Mouse (Mus musculus) small intestine, adult 2 months (tissue): Measurements from ENCODE around the gene Gcc1. TPM values are rescaled to one million over a fixed set of nuclear protein-coding genes. Genes with fewer than 3 reads are reported as not detected.

ENCODE experiments used
- H3K27ac ChIP-seq: fragments of 200-500 bp; 2 replicates; pipeline ENCODE4 v1.5.1; 2012; ENCODE audit warnings: low read depth, low read length, control low read depth, inconsistent platforms; ENCODE audit not compliant: insufficient read depth
- H3K27me3 ChIP-seq: fragments of 200-500 bp; 2 replicates; pipeline ENCODE4 v1.6.1; 2012; ENCODE audit warnings: mild to moderate bottlenecking, moderate library complexity, low read length, inconsistent platforms; ENCODE audit not compliant: control insufficient read depth, insufficient read depth
- H3K36me3 ChIP-seq: fragments of 200-500 bp; 2 replicates; pipeline ENCODE4 v1.6.1; 2012; ENCODE audit warnings: mild to moderate bottlenecking, low read length, control low read depth, inconsistent platforms; ENCODE audit not compliant: control insufficient read depth, insufficient read depth
- H3K4me1 ChIP-seq: fragments of 200-500 bp; 2 replicates; pipeline ENCODE4 v1.6.1; 2012; ENCODE audit warnings: low read length, inconsistent platforms, mixed read lengths; ENCODE audit not compliant: control insufficient read depth, insufficient read depth, insufficient read length
- H3K4me3 ChIP-seq: fragments of 200-500 bp; 2 replicates; pipeline ENCODE4 v1.5.1; 2012; ENCODE audit warnings: low read depth, mild to moderate bottlenecking, control low read depth, inconsistent platforms, low read length, moderate library complexity
- CTCF ChIP-seq: fragments of 200-500 bp; IDR thresholded peaks from 2 replicates; pipeline ENCODE4 v1.5.1; 2012; ENCODE audit warnings: low read depth, mild to moderate bottlenecking, control low read depth, inconsistent platforms, low read length, moderate library complexity, mixed read lengths; ENCODE audit not compliant: insufficient replicate concordance, insufficient read length; ENCODE audit errors: extremely low read depth
- POLR2A ChIP-seq: fragments of 200-500 bp; IDR thresholded peaks from 2 replicates; pipeline ENCODE4 v1.6.1; 2012; ENCODE audit warnings: low read depth, mild to moderate bottlenecking, control low read depth, inconsistent platforms, low read length, moderate library complexity
- WGBS: fragments of 180-500 bp; shearing (Covaris S2); methylation state at CpG from one replicate; pipeline ENCODE4 v1.1.7; 2018; 5-methylcytosine and 5-hydroxymethylcytosine counted together
- polyA plus RNA-seq: library from polyadenylated mRNA; depleted of rRNA; stranded (reverse); fragments of >200 nt; gene quantifications from 2 replicates; pipeline ENCODE4 v1.2.3, GENCODE M21; 2012

Gcc1 gene
- polyA plus RNA-seq, 1 experiment: 6.3 TPM

DNA sequence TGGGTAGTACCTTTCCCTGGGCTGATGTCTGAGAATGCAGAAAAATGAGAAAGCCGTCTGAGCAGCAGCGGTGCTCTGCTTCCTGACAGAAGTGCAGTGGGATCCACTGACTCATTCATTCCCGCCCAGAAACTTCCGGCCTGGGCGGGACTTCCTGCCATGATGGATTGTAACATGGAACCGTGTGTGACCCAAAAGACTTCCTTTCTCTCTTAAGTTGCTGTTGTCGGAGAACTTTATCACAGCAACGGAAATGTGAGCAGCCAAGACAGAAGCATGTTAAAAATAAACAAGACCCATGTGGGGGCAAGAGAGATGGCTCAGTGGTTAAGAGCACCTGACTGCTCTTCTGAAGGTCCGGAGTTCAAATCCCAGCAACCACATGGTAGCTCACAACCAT is 18.1 kb downstream of the Gcc1 start:
- Histone ChIP-seq H3K4me3 (no peak overlapping the region), H3K4me1 (no peaks in the 10 kb centered on the region), H3K27me3 (no peaks in the 10 kb centered on the region), H3K27ac (no peak overlapping the region), H3K36me3 (peaks cover 2% of the 10 kb centered on the region)
- TF ChIP-seq POLR2A (no peak), CTCF (no peak)
- WGBS: 74% methylated on average over 9 of the region's 9 CpGs

GRCm38 (mm10) chr6:28399791-28400190 is 28.4 kb downstream of the Gcc1 start:
- peak; percentile 14; the same call in 1 of the 2 replicates for TF ChIP-seq CTCF
- TF ChIP-seq POLR2A: no peak
- WGBS: 94% methylated on average over 4 of the region's 4 CpGs

DNA sequence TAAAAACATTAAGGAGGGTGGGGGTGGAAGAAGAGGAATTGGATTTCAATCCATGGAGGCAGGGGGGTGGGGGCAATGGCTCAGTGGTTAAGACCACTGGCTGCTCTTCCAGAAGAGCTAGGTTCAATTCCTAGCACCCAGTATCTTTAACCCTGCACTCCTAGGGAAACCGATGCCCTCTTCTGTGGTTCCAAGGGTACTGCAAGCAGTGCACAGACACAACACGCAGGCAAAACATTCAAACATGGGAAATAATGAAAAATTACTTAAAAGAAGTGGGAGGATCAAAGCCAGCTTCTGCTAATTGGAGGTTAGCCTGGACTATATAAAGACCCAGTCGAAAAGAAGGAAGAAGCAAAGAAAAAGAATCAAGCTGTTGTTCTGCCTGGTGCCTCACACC is 29.5 kb downstream of the Gcc1 start:
- no peak overlapping the region for H3K27ac ChIP-seq
- H3K27me3 ChIP-seq: peaks cover 27% of the 10 kb centered on the region
- TF ChIP-seq CTCF (no peak), POLR2A (no peak)
- WGBS: 86% methylated on average over 3 of the region's 3 CpGs
- H3K36me3 ChIP-seq: no peaks in the 10 kb centered on the region
- H3K4me3 ChIP-seq: no peak overlapping the region
- H3K4me1 ChIP-seq: no peaks in the 10 kb centered on the region

More at GRCm38 (mm10) chr6:28399791-28400190, 28.4 kb downstream of the Gcc1 start:
- Histone ChIP-seq H3K27me3 (peaks cover 27% of the 10 kb centered on the region), H3K27ac (no peak overlapping the region), H3K4me1 (no peaks in the 10 kb centered on the region), H3K36me3 (no peaks in the 10 kb centered on the region), H3K4me3 (no peak overlapping the region)

- peak within 1 kb of the TSS; percentile 51 for H3K4me3 ChIP-seq
Measured at GRCm38 (mm10) chr6:28397681-28398203, 30.4 kb downstream of the Gcc1 start, which contains the start of gene Zfp800. Gene Zfp800, minus strand, starts transcription at chr6:28398005.

DNA sequence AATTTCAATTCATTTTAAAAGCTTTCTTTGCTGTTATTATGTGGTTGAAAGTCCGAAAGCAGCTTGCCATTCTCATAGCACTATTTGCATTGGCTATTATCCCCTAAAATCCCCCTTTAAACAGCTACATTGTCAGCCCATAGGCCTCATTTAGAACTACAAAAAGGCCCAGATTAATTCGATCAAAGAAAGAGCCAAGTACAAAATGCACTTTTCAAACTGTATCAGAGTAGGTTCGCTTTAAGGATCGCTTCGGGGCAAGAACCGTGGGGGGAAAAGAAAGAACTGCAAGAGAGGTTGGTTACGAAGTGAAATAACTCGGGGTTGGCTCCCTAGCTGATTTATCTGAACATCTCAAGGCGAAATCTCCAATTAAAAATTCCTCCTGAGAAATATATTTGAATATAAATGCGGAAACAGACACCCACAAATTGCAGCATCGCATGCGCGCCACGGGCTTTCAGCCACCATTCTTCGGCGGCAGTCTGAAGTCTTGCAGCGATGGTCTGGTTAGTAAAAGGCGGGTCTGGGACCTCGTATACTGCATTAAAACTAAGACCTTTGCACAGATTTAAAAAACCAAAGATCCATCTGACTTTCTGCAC is 31.2 kb downstream of the Gcc1 start:
- no peak overlapping the region for H3K27ac ChIP-seq
- WGBS: 6% methylated on average over 19 of the region's 19 CpGs
- H3K27me3 ChIP-seq: peaks cover 27% of the 10 kb centered on the region
- no peaks in the 10 kb centered on the region for H3K4me1 ChIP-seq
- H3K36me3 ChIP-seq: no peaks in the 10 kb centered on the region
- TF ChIP-seq POLR2A (no peak), CTCF (no peak)
- H3K4me3 ChIP-seq: no peak overlapping the region

More at GRCm38 (mm10) chr6:28397681-28398203, 30.4 kb downstream of the Gcc1 start, which contains the start of gene Zfp800:
- Histone ChIP-seq H3K27ac (no peak within 1 kb of the TSS), H3K27me3 (peaks cover 27% of the 10 kb centered on the region), H3K36me3 (no peaks in the 10 kb centered on the region), H3K4me1 (no peaks in the 10 kb centered on the region)
- 2% methylated on average over 33 of the region's 33 CpGs for WGBS
- TF ChIP-seq POLR2A (no peak), CTCF (no peak)

- no peaks in the 10 kb centered on the region for H3K36me3 ChIP-seq
- 54% methylated on average over 15 of the region's 15 CpGs for WGBS
- no peaks in the 10 kb centered on the region for H3K4me1 ChIP-seq
- H3K4me3 ChIP-seq: no peak overlapping the region
- TF ChIP-seq CTCF: no peak
- TF ChIP-seq POLR2A: no peak
- no peak overlapping the region for H3K27ac ChIP-seq
- H3K27me3 ChIP-seq: peaks cover 27% of the 10 kb centered on the region
Measured at GRCm38 (mm10) chr6:28396051-28396852, 31.9 kb downstream of the Gcc1 start.

DNA sequence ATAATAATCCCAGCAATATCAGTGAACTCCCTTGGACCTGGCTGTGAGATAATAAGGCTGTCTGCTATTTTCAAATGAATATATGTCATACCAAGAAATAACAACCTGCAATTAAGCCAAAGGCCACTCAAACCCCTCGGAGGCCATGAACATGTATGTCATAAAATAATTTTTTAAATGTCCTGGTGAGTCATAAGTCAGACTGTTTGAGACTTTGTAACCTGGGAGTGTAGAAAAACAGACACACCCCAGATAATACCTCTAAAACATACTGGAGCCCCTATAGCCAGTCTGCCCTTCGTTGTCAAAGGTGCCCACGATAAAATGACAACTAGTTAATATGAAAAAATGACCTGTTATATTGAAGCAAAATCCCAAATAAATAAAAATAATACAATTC is 39.2 kb downstream of the Gcc1 start:
- H3K27me3 ChIP-seq: no peaks in the 10 kb centered on the region
- 30% methylated on average over 3 of the region's 3 CpGs for WGBS
- H3K36me3 ChIP-seq: no peaks in the 10 kb centered on the region
- TF ChIP-seq POLR2A (no peak), CTCF (no peak)
- H3K27ac ChIP-seq: no peak overlapping the region
- H3K4me3 ChIP-seq: no peak overlapping the region
- H3K4me1 ChIP-seq: peaks cover 2% of the 10 kb centered on the region; the same call in 1 of the 2 replicates
